Mouse (Mus musculus): ENCODE results near the gene Senp6.

Gene Senp6

DNA sequence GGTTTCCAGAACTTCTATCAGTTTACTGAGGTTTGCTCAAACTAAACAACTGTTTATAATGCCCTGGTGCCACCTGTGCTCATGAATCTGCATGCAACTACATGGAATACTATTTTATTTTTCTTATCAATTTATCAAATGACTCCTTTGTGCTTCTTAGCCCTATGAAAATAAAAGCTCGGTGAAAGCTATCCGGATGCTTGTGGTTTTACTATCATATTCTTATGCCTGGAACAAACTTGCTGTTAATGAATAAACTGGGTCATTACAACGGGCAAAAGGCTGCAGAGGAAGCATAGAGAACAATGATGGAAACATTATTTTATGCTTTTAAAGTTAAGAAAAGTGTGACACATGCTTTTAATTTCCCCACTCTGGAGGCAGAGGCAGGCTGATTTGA lies 3.3 kb downstream of the Senp6 start:
- TF ChIP-seq GATA4 (IDR thresholded peaks at IDR 0.05; ENCODE audit: insufficient replicate concordance, low read length), result no peak

DNA sequence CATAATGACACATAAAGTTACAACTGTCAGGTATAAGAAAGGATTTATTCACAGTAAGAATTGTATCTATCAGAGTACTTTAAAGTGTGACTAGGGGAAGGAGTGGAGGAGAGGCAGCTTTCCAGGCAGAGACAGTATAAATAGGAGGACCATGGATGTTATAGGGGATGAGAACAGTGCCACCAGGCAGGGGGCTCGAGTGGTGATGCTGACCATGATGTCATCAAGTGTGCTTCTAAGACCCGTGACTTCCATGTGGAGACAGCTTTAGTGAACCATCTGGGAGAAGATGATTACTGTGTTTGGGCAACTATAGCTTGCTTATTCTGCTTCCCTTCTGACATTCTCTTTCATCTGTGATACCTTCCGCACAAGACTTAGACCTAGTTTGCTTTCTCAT lies 4.9 kb downstream of the Senp6 start:
- no peak for TF ChIP-seq GATA4 (IDR thresholded peaks at IDR 0.05; ENCODE audit: insufficient replicate concordance, low read length)

DNA sequence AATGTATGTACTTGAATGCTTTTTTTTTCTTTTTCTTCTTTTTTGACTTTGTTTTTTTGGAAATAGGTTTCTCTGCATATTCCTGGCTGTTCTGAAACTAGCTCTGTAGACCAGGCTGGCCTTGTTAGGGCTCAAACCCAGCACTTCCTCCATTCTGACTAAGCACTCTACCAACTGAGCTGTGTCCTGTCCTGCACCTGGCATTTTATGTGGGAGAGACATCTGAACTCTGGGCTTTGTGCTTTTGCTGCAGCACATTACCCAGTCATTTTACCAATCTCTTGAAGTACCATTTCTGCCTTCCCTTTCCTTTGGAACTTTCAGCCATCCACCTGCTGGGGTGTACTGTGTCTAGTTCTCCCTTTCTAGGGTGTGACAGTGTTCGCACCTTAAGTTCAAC lies 7.4 kb downstream of the Senp6 start:
- TF ChIP-seq GATA4 (IDR thresholded peaks at IDR 0.05; ENCODE audit: insufficient replicate concordance, low read length), result no peak

DNA sequence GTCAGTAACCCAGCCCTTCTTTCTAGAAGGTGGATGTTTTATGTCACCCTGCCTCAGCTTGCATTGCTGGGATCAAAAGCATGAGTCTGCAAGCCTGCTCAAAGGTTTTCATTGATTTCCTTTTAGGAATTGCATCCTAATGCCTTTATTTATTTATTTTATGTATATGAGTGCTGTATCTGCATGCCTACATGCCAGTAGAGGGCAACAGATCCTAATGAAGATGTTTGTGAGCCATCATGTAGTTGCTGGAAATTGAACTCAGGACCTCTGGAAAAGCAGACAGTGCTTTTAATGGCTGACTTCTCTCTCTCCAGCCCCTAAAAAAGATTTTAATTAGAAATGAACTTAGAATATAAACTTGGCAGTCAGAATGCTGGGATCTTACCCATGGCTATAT lies 8.2 kb downstream of the Senp6 start:
- no peak for TF ChIP-seq GATA4 (IDR thresholded peaks at IDR 0.05; ENCODE audit: insufficient replicate concordance, low read length)

DNA sequence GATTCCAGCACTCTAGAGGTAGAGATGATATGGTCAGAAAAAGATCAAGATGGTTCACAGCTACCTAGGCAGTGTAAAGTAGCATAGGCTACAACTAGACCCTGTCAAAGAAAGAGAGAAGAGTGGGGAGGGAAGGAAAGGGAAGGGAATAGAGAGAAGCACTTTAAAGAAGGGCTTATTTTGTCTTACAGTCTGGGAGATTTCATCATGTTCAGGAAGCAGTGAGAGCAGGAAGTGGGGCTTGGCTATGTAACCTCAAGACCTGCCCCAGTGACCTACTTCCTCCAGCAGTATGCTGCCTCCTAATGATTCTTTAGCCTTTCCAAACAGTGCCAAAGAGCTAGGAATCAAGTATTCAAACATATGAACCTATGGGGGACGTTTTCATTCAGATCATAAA lies 14.2 kb downstream of the Senp6 start:
- TF ChIP-seq GATA4 (IDR thresholded peaks at IDR 0.05; ENCODE audit: insufficient replicate concordance, low read length), result no peak

DNA sequence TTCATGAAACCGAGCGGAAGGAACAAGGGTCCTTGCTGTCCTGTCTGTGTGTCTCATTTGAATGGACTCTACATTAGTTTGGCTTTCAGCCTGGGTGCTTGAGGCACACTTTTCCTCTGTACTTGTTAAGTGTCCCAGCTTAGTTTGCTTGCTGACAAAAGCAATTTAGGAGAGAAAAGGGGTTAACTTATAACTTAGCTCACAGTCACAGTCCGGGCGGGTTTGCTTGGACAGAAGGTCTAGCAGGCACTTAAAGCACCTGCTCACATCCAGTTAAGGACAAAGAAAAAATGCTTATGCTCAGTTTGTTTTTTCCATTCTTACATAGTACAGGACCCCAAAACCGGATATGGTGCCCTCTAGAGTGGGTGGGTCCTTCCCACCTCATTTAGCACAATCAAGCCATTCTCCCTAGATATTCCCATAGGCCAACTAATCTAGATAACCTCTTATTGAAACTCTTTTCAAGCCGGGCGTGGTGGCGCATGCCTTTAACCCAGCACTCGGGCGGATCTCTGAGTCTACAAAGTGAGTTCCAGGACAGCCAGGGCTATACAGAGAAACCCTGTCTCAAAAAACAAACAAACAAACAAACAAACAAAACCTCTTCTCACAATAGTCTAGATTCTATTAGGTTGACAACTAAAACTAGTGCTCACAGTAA lies 17.9 kb downstream of the Senp6 start:
- no peak for TF ChIP-seq GATA4 (IDR thresholded peaks at IDR 0.05; ENCODE audit: insufficient replicate concordance, low read length)

DNA sequence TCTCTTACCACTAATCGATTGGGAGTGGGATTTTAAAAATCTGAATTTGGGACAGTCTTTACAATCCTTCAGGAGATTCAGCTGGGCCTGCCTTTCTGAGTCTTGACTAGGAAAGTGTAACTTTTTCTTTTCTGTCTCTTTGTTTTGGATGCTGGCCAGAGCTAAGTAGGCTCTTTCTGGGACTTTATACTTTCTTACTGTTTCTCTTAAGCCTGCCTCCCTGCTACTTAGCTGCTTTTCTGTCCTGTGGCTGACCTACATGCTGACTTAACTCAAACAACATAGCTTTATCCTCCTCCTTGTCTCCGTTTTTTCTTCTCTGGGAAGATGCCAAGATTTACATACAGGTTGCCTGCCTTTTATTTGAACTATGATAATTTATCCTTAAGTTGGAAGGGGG lies 19.0 kb downstream of the Senp6 start:
- TF ChIP-seq GATA4 (IDR thresholded peaks at IDR 0.05; ENCODE audit: insufficient replicate concordance, low read length), result no peak

DNA sequence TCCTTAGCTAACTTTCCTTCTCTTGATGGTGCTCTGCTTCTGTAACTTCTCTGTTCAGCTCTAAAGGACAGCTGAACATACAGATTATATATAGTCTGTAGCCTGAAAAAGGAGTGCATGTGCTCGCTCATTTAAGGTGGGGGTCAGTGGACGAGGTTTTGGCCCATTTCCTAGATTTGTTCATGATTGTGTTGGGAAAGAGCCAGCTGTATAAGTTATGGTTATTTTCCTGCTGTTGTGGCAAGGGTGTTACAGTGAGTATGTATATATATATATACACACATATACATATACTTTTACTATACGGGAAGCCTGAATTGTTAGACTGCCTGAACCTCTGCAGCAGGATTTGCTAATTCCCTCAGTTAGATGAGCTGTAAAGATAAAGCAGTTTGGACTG lies 22.7 kb downstream of the Senp6 start:
- no peak for TF ChIP-seq GATA4 (IDR thresholded peaks at IDR 0.05; ENCODE audit: insufficient replicate concordance, low read length)

DNA sequence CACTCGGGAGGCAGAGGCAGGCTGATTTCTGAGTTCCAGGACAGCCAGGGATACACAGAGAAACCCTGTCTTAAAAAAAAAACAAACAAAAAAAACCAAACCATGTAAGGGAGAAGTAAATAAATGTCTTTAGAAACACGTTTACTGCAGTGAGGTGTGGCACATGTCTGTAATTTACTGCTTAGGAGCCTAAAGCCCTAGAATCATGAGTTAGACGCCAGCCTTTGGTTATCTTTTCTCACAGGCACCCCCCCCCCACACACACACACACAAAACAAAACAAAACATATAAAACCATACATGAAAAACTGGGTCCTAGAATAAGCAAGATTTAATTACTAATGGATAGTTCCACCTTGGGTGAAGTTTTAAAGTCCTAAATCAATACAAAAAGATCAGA lies 29.6 kb downstream of the Senp6 start:
- TF ChIP-seq GATA4 (IDR thresholded peaks at IDR 0.05; ENCODE audit: insufficient replicate concordance, low read length), result no peak

DNA sequence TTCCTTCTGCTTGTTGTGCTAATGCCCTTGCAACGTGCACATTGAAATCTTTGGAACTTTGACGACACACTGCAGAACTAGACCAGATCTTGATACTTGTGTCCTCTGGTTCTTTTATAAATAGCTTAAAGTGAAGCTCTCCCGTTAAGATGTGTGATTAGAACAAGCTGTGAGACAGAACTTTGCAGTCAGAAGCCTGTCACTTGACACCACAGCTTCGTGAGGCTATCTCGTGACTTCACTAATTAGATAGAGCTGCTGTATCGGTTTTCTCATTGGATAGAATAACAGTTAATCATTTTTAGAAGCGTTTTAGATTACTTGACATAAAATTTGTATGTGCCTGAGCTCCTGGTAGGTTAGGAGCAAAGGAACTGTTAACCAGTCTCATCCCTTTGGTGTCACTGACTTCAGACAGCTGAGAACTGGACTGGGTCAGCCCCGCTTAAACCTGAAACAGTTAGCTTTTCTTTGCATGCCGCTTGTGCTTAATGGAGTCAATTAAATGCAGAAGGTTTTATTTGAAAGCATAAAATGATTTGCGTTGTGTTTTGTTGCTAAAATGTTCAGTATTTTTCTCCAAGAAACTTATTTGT lies 79.4 kb downstream of the Senp6 start:
- TF ChIP-seq GATA4 (IDR thresholded peaks at IDR 0.05; ENCODE audit: insufficient replicate concordance, low read length), result no peak

DNA sequence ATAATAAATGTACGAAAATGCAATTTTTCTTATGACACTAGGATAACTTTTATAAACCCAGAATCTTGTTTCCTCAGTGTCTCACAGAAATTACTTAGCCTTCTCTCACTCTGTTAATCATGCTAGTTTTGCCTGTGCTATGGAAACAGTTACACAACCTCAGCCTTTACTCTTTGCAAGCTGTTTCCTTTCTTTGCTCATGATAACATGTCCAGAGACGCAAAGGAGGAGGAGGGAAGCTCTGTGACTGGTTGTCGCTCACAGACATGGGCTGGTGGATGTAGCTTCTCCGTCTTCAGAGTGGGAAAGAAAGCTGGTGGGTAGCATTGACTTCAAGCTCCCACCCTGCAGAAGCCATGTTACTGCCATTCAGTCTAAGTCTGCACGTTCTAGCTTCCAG lies 82.9 kb downstream of the Senp6 start:
- no peak for TF ChIP-seq GATA4 (IDR thresholded peaks at IDR 0.05; ENCODE audit: insufficient replicate concordance, low read length)

DNA sequence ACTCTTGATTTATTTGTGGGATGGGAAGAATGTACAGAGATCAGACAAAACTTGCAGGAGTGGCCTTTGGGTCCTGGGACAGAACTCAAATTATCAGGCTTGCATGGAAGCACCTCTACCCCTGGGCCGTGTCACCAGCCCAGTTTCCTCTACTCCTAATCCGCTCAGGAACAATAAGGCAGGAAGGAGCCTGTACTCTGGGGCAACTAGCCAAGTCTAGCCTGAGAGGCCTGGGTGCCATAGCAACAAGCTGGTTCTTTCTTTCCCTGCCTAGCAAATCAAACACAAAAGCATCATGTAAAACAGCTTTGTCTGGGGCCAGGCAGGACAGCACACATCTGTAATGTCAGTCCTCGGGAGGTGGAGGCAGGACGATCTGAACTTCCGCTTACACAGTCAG lies 88.6 kb downstream of the Senp6 start:
- peak; percentile 25; the same call in 1 of the 2 replicates for TF ChIP-seq GATA4 (IDR thresholded peaks at IDR 0.05; ENCODE audit: insufficient replicate concordance, low read length)

DNA sequence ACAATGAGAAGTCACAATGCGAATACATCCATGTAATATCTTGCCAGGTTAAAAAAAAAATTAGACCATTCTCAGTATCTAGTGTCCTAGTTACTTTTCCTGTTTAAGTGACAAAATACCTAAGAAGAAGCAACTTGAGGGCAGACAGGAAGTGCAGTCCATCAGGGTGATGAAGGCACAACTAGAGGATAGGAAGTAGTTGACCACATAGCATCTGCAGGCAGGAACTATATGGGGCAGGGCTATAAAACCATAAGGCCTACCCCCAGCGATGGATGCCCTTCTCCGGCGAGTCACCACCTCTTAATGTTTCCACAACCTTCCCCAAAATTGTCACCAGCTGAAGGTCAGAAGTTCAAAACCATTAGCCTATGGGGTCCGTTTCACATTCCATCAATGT lies 90.1 kb downstream of the Senp6 start:
- TF ChIP-seq GATA4 (IDR thresholded peaks at IDR 0.05; ENCODE audit: insufficient replicate concordance, low read length), result no peak

DNA sequence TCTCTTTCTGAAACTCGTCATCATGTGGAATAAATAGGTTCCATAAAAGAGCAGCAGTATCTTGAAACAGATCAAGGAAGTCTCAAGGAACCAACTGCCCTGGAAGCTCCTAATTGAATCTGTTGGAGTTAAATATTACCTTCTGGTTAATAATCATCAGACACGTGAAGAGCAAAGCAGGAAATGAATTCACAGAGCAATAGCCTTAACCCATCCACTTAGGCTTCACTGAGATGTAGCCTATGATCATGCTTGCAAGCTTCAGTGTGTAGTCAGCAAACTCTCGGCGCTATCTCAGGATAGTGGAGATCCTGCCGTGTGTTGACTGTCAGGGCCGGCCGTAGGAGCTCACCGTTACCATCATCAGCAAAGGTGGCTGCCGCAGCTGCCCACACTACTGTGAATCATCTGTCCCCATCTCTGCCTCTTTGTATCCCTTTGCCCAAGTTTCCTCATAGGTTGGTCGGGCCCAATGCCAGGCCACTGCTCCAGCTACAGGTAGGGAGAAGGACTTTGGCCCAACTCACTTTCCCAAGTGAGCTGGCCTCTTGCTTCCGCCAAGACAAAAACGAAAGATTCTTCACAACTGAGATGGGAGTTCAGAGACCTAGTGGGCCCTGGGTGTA lies 91.2 kb downstream of the Senp6 start:
- no peak for TF ChIP-seq GATA4 (IDR thresholded peaks at IDR 0.05; ENCODE audit: insufficient replicate concordance, low read length)

DNA sequence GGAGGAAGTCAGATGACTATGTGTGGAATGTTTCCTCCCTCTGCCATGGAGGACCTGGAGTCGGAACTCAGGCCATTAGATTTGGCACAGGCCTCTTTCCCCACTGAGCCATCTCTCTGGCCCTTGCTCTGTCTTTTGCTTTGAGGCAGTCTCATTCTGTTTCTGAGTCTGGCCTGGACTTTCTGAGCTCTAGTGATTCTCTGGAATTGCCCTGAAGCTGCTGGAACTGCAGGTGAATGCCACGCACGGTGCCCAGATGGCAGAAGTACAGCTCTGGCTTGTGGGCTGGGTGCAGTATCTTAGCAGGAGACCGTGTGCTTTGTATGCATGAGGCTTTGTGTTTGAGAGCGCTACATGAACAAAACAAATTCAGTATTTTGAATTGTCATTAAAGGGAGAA lies 92.2 kb downstream of the Senp6 start:
- TF ChIP-seq GATA4 (IDR thresholded peaks at IDR 0.05; ENCODE audit: insufficient replicate concordance, low read length), result no peak

DNA sequence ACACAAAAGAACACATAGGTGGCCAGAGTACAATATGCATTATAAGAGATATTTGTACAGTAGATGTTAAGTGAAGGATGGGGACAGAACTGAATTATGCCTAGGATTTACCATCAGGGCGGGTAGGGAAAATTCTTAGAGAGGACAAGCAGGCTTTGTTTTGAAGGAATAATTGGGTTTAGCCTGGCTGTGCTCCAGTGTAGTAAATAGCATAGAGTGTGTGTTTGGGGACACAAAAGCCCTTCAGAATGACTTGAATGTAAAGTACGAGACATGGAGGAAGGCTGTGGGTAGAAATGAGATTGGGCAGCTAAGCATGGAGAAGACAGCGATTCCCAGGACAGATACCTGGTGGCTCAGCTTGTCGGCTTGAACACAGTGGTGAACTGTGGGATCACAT lies 94.7 kb downstream of the Senp6 start:
- TF ChIP-seq GATA4 (IDR thresholded peaks at IDR 0.05; ENCODE audit: insufficient replicate concordance, low read length), result no peak

All from liver, adult (tissue).